Mouse (Mus musculus): Measurements from ENCODE around the gene Mblac2. TPM values are rescaled to one million over a fixed set of nuclear protein-coding genes. Genes with fewer than 3 reads are reported as not detected.

Gene Mblac2
- polyA plus RNA-seq, 1 experiment, result 1.5 TPM

DNA sequence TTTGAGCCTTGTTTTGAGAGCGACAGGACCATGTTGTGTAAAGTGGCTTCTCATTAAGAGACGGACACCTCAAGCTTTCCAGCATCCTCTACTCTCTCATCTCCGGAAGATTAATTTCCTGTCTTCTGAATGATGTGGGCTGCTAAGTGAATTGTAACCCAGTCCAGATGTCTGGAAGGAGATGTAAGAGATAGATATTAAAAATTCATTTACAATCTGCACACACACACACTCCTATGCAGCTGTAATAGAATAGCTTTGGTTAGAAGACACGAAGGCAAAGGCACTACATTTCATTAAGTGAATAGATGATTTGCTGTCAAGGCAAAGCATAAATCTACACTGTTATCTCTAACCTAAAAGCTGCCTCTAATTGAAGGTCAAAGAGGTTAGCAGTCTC, 18.0 kb downstream of the Mblac2 start:
- Histone ChIP-seq H3K4me1 (peaks cover 36% of the 10 kb centered on the region), H3K36me3 (replicated peaks; ENCODE audit: low read length) (peaks cover 14% of the 10 kb centered on the region), H3K4me3 (replicated peaks) (no peak overlapping the region), H3K9me3 (no peaks in the 10 kb centered on the region), H3K27me3 (replicated peaks) (no peaks in the 10 kb centered on the region)
- TF ChIP-seq GATA1 (IDR thresholded peaks at IDR 0.05; ENCODE audit: borderline replicate concordance, low read length), result no peak
- no peak for TF ChIP-seq FLI1 (IDR thresholded peaks at IDR 0.05; ENCODE audit: low read length)

DNA sequence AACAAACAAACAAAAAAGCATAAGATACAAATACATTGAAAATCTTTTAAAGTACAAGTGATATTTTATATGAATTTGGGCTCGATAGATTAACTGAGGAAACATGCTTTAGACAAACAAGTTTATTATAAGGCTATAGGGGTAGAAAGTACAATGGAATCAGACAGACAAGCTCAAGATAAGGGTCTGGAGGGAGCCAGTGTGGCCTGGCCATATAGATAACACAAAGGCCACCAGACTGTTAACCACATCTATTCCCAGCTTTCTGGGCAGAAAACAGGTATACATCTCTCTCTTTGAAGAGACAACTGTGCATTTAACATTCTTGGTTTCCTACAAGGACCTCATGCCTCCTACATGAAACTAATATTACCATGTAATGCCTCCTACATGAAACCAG, 19.2 kb downstream of the Mblac2 start:
- TF ChIP-seq GATA1 (IDR thresholded peaks at IDR 0.05; ENCODE audit: borderline replicate concordance, low read length), result no peak
- TF ChIP-seq FLI1 (IDR thresholded peaks at IDR 0.05; ENCODE audit: low read length), result no peak
- H3K4me1 ChIP-seq, result peaks cover 49% of the 10 kb centered on the region
- H3K36me3 ChIP-seq (replicated peaks; ENCODE audit: low read length), result peaks cover 14% of the 10 kb centered on the region
- H3K27me3 ChIP-seq (replicated peaks), result no peaks in the 10 kb centered on the region
- no peak overlapping the region for H3K4me3 ChIP-seq (replicated peaks)
- H3K9me3 ChIP-seq, result no peaks in the 10 kb centered on the region

DNA sequence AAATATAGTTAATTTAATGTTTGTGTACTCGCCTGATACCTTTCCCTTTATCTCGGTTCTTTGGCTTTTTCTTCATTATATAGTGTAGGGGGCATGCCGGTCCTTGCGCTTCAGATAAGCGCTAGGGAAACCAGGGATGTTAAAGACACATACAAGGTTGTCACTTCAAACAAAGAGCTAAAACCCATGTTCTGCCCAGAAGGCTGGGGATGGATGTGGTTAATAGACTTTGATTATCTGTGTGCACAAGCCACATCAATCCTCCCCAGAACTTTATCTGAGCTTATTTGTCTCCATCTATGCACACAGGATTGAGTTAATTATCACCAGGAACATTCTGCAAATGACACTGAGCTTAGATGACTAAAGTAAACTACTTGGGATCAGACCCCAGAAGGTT, 25.5 kb downstream of the Mblac2 start:
- peaks cover 34% of the 10 kb centered on the region for H3K4me1 ChIP-seq
- H3K27me3 ChIP-seq (replicated peaks), result no peaks in the 10 kb centered on the region
- TF ChIP-seq GATA1 (IDR thresholded peaks at IDR 0.05; ENCODE audit: borderline replicate concordance, low read length) (no peak), FLI1 (IDR thresholded peaks at IDR 0.05; ENCODE audit: low read length) (no peak)
- H3K36me3 ChIP-seq (replicated peaks; ENCODE audit: low read length), result peaks cover 4% of the 10 kb centered on the region
- H3K4me3 ChIP-seq (replicated peaks), result no peak overlapping the region
- no peaks in the 10 kb centered on the region for H3K9me3 ChIP-seq

DNA sequence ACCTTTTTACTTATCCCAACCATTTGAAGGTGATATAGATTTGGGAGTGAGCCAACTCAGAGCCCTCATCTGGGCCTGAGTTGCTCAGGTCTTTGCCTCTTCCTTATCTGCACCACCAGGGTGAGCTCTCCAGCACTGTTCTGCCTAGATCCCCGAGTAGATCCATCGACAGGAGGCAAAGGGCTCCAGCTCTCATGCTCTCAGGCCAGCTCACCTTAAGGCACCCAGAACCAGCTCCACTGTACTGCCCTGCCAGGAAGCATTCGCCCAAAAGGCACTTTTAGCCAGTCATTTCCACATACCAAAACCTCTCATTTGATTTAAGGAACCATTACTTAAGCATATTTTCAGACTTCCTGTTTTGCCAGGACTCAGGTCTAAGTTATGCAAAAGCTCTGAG, 29.8 kb downstream of the Mblac2 start:
- peaks cover under 1% of the 10 kb centered on the region for H3K36me3 ChIP-seq (replicated peaks; ENCODE audit: low read length)
- TF ChIP-seq FLI1 (IDR thresholded peaks at IDR 0.05; ENCODE audit: low read length) (no peak), GATA1 (IDR thresholded peaks at IDR 0.05; ENCODE audit: borderline replicate concordance, low read length) (no peak)
- H3K9me3 ChIP-seq, result no peaks in the 10 kb centered on the region
- no peaks in the 10 kb centered on the region for H3K27me3 ChIP-seq (replicated peaks)
- H3K4me3 ChIP-seq (replicated peaks), result peak overlapping the region; percentile 53
- H3K4me1 ChIP-seq, result peaks cover 47% of the 10 kb centered on the region

DNA sequence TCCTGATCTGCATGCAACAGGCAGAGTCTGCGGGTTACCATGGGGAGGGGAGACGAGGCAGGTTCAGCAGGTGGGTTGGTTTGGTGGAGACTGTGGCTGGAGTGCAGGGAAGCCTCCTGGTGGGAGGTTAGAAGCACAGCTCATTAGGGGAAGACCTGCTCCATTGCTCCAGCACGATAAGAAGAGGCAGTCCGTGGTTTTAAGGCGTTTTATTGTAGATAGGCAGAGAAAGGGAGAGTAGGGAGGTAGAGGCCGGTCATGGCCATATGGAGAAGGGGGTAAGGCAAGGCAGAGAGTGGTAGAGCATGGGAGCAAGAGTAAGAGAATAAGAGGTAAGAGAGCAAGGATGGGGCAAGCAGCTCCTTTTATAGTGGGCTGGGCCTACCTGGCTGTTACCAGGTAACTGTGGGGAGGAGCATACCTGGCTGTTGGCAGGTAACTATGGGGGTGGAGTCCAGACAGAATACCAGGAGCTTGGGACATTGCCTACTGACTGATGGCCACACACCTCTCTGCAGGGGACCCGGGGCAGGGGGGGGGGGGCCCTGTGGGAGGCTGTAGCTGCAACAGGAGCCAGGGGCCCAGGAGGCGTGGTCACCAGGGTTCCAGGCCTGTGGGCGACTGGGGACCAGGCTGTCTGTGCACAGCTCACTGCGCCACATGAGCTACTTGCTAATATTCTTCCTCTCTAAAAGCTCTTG, 32.4 kb downstream of the Mblac2 start:
- Histone ChIP-seq H3K27me3 (replicated peaks) (no peaks in the 10 kb centered on the region), H3K4me1 (peaks cover 47% of the 10 kb centered on the region), H3K36me3 (replicated peaks; ENCODE audit: low read length) (no peaks in the 10 kb centered on the region), H3K9me3 (peaks cover 2% of the 10 kb centered on the region; the same call in 1 of the 2 replicates), H3K4me3 (replicated peaks) (no peak overlapping the region)
- no peak for TF ChIP-seq FLI1 (IDR thresholded peaks at IDR 0.05; ENCODE audit: low read length)
- no peak for TF ChIP-seq GATA1 (IDR thresholded peaks at IDR 0.05; ENCODE audit: borderline replicate concordance, low read length)

DNA sequence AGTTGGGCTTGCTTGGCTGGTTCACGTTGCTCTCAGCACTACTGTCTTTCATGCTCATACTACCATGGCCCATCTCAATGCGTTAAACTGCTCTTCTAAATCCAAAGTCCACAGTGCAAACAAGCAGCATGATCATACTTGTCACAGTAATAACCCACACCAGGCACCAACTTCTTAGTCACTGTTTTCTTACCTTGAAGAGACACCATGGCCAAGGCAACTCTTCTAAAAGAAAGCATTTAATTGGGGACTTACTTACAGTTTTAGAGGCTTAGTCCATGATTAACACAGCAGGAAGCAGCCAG, 32.9 kb downstream of the Mblac2 start:
- TF ChIP-seq FLI1 (IDR thresholded peaks at IDR 0.05; ENCODE audit: low read length) (no peak), GATA1 (IDR thresholded peaks at IDR 0.05; ENCODE audit: borderline replicate concordance, low read length) (no peak)
- Histone ChIP-seq H3K4me1 (peaks cover 42% of the 10 kb centered on the region), H3K36me3 (replicated peaks; ENCODE audit: low read length) (no peaks in the 10 kb centered on the region), H3K9me3 (peaks cover 2% of the 10 kb centered on the region; the same call in 1 of the 2 replicates), H3K4me3 (replicated peaks) (no peak overlapping the region), H3K27me3 (replicated peaks) (no peaks in the 10 kb centered on the region)

DNA sequence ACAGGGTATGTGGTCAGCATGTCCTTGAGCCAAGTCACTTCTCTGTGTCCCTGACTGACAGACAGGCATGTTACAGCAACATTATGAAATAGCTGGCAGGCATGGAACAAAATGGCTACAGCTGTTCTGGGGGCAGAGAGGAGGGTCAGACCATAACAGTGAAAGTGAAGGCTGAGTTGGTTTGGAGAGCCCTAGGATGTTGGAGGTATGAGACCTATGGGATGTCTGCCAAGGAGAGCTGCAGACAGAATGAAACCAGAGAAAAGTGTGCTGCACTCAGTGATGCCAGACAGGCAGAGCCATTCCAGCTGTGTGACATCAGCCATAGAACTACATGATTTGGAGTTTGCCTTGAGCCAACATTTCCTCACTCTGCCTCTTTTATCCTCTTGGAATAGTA, 43.7 kb downstream of the Mblac2 start:
- H3K4me1 ChIP-seq, result peaks cover 11% of the 10 kb centered on the region
- TF ChIP-seq FLI1 (IDR thresholded peaks at IDR 0.05; ENCODE audit: low read length), result no peak
- TF ChIP-seq GATA1 (IDR thresholded peaks at IDR 0.05; ENCODE audit: borderline replicate concordance, low read length), result no peak
- H3K9me3 ChIP-seq, result peaks cover 9% of the 10 kb centered on the region
- H3K36me3 ChIP-seq (replicated peaks; ENCODE audit: low read length), result peaks cover 7% of the 10 kb centered on the region
- H3K27me3 ChIP-seq (replicated peaks), result no peaks in the 10 kb centered on the region
- no peak overlapping the region for H3K4me3 ChIP-seq (replicated peaks)

DNA sequence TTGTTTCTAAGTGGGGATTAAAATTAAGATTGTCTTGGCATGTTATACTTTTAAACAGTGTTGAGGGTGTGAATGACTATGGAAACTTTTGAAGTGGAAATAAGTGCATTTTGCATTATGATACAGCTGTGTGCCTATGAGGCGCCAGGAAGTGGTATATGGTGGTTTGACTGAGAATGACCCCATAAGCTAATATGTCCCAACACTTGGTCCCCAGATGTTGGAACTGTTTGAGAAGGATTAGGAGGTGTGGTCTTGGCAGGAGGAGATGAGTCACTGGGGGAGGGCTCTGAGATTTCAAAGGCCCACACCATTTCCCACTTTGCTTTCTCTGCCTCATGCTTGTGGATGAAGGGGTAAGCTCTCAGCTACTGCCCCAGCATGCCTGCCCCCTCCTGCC, 44.2 kb downstream of the Mblac2 start:
- H3K4me3 ChIP-seq (replicated peaks), result no peak overlapping the region
- no peak for TF ChIP-seq GATA1 (IDR thresholded peaks at IDR 0.05; ENCODE audit: borderline replicate concordance, low read length)
- no peak for TF ChIP-seq FLI1 (IDR thresholded peaks at IDR 0.05; ENCODE audit: low read length)
- no peaks in the 10 kb centered on the region for H3K27me3 ChIP-seq (replicated peaks)
- H3K9me3 ChIP-seq, result peaks cover 9% of the 10 kb centered on the region
- peaks cover 5% of the 10 kb centered on the region for H3K36me3 ChIP-seq (replicated peaks; ENCODE audit: low read length)
- H3K4me1 ChIP-seq, result peaks cover 11% of the 10 kb centered on the region

DNA sequence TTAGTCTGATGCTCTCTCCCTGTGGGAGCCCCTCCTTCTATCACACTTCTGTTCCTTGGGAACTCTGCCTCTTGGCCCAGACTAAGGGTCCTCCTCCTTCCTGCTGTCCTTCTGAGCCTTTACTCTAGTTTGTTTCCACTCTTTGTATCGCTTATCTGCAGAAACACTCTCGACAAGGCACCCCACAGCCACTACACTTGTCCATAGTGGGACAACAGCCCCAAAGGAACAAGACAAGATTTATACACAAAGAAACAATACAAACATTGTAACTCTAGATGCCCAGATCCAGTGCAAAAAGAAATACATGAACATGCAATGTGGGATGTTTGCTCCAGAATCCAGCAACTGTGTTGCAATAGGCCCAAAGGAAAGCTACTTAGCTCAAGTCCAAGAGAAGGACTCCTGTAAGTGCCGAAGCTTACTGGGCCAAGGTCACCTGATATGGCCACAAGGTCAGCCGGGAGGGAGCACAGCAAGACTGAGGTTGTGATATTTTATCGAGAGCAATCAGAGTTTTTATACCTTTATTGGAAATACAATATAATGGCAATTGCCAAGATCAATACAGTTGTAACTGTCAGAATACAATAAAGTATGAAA, 46.0 kb downstream of the Mblac2 start:
- no peak overlapping the region for H3K4me3 ChIP-seq (replicated peaks)
- H3K27me3 ChIP-seq (replicated peaks), result no peaks in the 10 kb centered on the region
- TF ChIP-seq GATA1 (IDR thresholded peaks at IDR 0.05; ENCODE audit: borderline replicate concordance, low read length) (no peak), FLI1 (IDR thresholded peaks at IDR 0.05; ENCODE audit: low read length) (no peak)
- H3K4me1 ChIP-seq, result peaks cover 17% of the 10 kb centered on the region
- peaks cover 5% of the 10 kb centered on the region for H3K36me3 ChIP-seq (replicated peaks; ENCODE audit: low read length)
- H3K9me3 ChIP-seq, result peaks cover 9% of the 10 kb centered on the region

DNA sequence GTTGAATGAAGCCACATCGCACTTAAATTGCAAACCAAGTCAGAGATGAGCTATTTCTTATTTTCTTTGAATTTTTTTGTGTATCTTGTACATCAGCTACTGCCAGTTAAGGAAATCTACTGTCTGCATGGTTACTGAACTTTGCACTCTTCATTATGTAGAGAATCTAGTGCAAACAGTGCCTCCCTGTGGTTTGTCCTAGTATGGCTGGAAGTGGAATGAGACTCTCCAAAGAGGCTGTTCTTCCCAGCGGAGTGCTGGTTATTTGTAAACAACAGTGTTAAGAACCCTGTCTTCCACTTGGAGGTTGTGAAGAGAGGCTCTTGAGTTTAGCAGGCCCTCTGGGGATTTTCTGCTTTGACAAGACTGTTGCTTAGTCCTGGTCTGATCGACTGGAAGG, 49.2 kb downstream of the Mblac2 start:
- no peak overlapping the region for H3K4me3 ChIP-seq (replicated peaks)
- TF ChIP-seq GATA1 (IDR thresholded peaks at IDR 0.05; ENCODE audit: borderline replicate concordance, low read length), result no peak
- no peak for TF ChIP-seq FLI1 (IDR thresholded peaks at IDR 0.05; ENCODE audit: low read length)
- H3K27me3 ChIP-seq (replicated peaks), result no peaks in the 10 kb centered on the region
- H3K9me3 ChIP-seq, result peaks cover 2% of the 10 kb centered on the region; the same call in 1 of the 2 replicates
- H3K4me1 ChIP-seq, result peaks cover 17% of the 10 kb centered on the region
- H3K36me3 ChIP-seq (replicated peaks; ENCODE audit: low read length), result peaks cover 2% of the 10 kb centered on the region
